Mouse (Mus musculus) cerebellum, adult 8-10 months (tissue): ENCODE data around the gene Rundc3a.
"Not testable (repeated sequence)": the region's sequence is repeated elsewhere in the genome, so short reads cannot be mapped to it uniquely, and the experiment has no call there.

ENCODE experiments used
- DNase-seq: peaks from one replicate; pipeline ENCODE4 v3.0.0; 2022

Rundc3a gene

DNA sequence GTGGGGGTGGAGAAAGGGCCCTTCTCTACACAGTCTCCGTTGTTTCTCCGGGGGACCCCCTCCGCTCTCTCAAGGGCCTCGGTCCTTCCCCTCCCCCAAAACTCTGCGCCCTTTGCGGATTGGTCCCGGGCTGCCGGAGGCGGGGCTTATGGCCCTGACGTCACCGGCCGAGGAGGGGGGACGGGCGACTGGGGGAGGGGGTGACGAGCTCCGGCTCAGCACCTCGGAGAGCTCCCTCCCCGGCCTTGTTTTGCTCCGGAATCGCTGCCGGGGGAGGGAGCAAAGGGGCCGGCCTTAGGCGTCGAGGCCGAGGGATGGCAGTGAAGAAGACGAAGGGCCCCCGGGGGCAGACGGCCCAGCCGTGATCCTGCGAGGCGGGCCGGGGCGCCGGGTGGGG is at the start of gene Rundc3a:
Gene Rundc3a, plus strand, starts transcription at position 166 of the 397 bp plus-strand sequence.
- DNase-seq = peak; percentile 97

DNA sequence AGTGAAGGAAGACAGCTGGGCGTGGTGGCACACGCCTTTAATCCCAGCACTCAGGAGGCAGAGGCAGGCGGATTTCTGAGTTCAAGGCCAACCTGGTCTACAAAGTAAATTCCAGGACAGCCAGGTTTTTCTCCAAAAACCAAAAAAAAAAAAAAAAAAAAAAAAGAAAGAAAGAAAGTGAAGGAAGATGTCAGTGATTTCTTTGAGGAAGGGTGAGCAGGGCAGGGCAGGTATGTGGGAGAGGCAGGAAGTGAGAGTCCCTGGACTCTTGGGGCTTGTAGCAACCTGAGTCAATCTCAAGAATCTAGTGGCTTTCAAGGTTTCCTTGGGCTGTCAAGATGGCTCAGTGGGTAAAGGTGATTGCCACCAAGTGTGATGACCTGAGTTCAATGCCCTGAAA is 48.7 kb upstream of the Rundc3a start:
- DNase-seq = no peak

- no peak for DNase-seq
Observed at GRCm38 (mm10) chr11:102346926-102347325, 46.3 kb upstream of the Rundc3a start.

DNA sequence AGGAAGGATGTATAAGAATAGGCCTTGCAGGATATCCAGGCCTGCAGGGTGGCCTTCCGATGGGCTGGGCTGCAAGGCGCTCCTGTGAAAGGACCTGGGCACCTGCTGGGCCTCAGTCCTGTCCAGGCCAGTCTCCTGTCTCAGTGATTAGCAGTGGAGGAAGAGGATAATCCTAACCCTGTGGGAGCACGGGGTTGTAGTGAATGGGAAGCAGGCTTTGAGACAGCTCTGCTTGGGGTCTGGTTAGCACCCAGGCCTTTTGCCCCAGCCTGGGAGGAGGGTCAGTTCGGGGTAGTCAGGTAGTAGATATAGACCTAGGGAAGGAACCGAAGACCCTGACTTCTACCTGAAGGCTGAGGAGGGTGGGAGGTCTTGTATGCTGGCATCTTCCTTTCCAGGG is 45.5 kb upstream of the Rundc3a start:
- no peak for DNase-seq

GRCm38 (mm10) chr11:102348101-102348585 is 45.1 kb upstream of the Rundc3a start:
- DNase-seq = no peak

DNA sequence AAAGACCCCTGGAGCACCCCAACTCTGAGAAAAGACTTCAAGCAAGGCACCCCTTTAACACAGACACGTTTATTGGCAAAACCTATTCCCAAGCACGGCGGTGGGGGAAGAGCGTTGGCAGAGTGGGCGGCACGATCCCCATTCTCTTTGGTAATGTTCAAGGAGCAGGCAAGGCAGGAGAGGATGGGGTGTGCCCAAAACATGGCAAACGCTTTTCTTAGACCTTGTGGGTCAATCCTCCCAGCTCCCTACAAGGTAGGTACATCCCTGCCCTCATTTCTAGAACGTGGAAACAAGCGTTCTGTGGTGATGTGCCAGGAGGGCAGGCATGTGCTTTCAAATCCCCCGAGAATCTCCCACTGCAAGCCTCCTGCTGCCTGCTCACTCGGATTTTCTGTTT is 44.4 kb upstream of the Rundc3a start:
- no peak for DNase-seq

GRCm38 (mm10) chr11:102349189-102349954 is 43.8 kb upstream of the Rundc3a start:
- no peak for DNase-seq

- no peak for DNase-seq
Observed at GRCm38 (mm10) chr11:102350416-102350815, 42.8 kb upstream of the Rundc3a start.

GRCm38 (mm10) chr11:102350981-102351523 is 42.2 kb upstream of the Rundc3a start:
- no peak for DNase-seq

- no peak for DNase-seq
Observed at GRCm38 (mm10) chr11:102352378-102352777, 40.8 kb upstream of the Rundc3a start.

DNA sequence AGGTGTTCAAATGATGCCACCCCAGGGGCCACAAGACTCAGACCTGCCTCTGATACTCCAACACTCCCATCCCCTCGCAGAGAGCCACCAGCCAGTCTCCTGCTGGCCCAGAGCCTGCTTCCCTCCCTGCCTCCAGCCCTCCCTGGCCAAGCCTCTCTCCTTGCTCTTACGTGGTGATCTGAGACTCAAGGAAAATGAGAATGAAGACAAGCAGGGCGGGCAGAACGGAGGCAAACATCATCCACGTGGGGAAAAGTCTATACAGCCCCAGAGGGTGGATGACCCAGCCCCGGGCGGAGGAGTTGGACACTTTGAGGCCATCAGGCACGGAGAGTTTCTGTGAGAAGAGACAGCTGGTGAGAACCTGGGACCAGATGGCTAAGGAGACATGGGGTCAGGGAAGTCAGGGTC is 40.2 kb upstream of the Rundc3a start:
- DNase-seq = peak; percentile 70

- no peak for DNase-seq
Observed at GRCm38 (mm10) chr11:102355501-102355900, 37.7 kb upstream of the Rundc3a start.

- DNase-seq = no peak
Observed at GRCm38 (mm10) chr11:102356190-102356589, 37.0 kb upstream of the Rundc3a start.

DNA sequence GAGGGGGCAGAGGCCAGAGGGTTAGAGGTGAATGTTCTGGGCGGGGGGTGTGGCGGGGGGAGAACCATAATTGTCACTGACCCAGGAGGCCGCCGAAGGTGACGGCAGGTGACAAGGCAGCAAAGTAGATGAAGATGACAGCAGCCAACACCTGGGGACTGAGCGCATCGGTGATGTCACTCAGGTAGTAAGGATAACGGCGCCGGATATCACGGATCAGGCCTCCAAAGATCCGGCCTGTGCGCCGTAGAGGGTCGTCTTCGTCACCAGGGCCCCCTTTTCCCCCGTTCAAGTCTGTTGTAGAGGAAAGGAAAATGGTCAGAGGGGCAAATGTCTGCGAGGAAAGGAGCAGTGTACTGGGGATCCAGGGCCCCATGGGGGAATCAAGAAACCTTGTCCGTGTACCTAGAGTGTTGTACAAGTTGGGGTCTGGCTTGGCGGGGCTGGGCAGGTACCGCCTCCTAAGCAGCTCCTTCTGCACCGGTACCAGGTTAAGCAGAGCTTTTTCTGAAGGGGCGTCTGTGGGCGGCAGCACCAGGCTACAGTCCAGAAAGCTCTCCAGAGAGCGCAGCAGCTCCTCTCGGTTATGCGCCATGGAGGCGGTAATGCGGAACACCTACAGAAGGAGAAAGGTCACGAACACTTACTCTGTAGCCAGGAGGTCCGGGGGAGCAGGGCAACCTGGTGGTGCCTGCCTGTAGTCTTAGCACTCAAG is 36.4 kb upstream of the Rundc3a start:
- no peak for DNase-seq

GRCm38 (mm10) chr11:102358365-102358764 is 34.8 kb upstream of the Rundc3a start:
- DNase-seq = no peak

- DNase-seq = no peak
Observed at GRCm38 (mm10) chr11:102361776-102362495, 31.3 kb upstream of the Rundc3a start.

DNA sequence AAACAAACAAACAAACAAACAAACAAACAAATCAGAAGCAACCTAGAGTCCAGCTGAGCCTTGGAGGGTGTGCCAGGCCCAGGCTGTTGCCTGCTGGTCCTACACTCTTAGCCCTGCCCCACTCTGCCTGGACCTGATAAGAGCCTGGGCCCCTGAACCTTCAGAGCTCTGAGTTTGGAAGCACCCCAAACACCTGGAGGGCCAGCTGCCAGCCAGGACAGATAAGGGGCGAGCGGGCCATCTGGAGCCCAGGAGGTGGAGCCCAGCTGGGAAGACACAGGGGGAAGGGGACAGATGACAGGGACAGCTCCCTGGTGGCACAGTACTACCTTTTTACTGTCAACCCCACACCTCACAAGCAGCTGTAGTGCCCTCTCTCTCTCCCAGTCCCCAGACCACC is 29.6 kb upstream of the Rundc3a start:
- no peak for DNase-seq

DNA sequence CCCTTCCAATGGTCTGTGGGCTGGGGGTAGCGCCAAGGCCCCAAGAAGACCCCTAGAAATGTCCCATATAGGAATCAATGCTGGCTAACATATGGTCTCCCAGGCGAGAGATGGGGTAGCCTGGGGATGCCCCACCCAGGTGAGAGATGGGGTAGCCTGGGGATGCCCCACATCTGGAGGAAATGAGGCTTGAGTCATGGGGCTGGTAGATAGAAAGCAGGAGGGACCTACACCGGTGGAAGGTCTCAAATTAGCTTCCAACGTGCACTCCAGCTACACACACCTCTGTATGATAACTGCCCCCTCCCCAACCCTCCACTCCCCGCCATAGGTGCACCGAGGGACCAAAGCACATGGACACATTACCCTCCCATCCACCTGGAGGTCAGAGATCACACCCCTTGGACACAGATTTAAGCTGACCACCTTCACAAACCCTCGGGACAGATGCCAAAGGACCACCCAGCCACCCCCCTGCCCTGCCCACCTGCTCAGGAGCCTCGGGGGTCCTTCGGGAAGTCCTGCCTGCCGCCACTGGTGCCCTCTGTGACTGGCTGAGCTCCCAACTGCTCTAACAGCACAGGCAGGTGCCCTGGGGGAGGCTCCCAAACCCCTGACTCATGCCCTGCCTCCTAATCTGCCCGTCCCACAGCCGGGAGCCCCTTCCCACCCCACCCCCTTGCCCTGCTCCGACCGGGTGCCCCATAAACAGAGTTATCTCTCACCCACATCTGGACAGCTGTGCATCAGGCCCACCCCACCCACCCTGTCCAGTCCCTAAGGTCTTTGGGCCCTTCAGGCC is 28.4 kb upstream of the Rundc3a start:
- DNase-seq = no peak

GRCm38 (mm10) chr11:102365699-102366098 is 27.5 kb upstream of the Rundc3a start:
- no peak for DNase-seq

DNA sequence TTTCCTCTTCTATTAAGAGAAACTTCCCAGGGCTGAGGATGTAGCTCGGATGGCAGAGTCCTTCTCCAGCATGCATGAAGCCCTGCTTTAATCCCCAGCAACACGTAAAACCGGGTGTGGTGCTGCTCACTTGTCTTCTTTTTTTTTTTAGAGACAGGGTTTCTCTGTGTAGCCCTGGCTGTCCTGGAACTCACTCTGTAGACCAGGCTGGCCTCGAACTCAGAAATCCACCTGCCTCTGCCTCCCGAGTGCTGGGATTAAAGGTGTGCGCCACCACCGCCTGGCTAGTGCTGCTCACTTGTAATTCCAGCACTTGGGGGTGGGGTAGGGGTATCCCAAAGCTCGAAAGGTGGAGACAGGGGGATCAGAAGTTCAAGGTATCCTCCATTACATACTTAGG is 27.1 kb upstream of the Rundc3a start, which contains the start of gene Slc4a1:
Gene Slc4a1, minus strand, starts transcription at position 101 of the 400 bp plus-strand sequence.
- not testable (repeated sequence) for DNase-seq

GRCm38 (mm10) chr11:102367504-102368280 is 25.5 kb upstream of the Rundc3a start:
- DNase-seq = no peak
